Mouse (Mus musculus) E14TG2a.4 (cell line): ENCODE measurements around the gene Dusp8.

ENCODE experiments used
- H3K27me3 ChIP-seq: 2 replicates; pipeline ENCODE4 v1.6.1; 2014; ENCODE audit warnings: low read length, control low read depth; ENCODE audit not compliant: insufficient read depth
- H3K36me3 ChIP-seq: 2 replicates; pipeline ENCODE4 v1.6.1; 2014; ENCODE audit warnings: low read length, control low read depth; ENCODE audit not compliant: insufficient read depth
- H3K4me1 ChIP-seq: replicated peaks from 2 replicates; pipeline ENCODE4 v1.6.1; 2014; ENCODE audit warnings: low read depth, low read length, control low read depth
- H3K4me3 ChIP-seq: replicated peaks from 2 replicates; pipeline ENCODE4 v1.5.1; 2014; ENCODE audit warnings: mild to moderate bottlenecking, low read length
- H3K9me3 ChIP-seq: 2 replicates; pipeline ENCODE4 v1.6.1; 2014; ENCODE audit warnings: low read length, control low read depth
- CTCF ChIP-seq: conservative IDR thresholded peaks from 2 replicates; pipeline ENCODE4 v1.5.1; 2014; ENCODE audit warnings: low read length
- NANOG ChIP-seq: IDR thresholded peaks from 2 replicates; pipeline ENCODE4 v1.6.1; 2014; ENCODE audit warnings: borderline replicate concordance, low read length, mixed read lengths
- POU5F1 ChIP-seq: IDR thresholded peaks from 2 replicates; pipeline ENCODE4 v1.6.1; 2014; ENCODE audit warnings: low read length, borderline replicate concordance

The Dusp8 gene

DNA sequence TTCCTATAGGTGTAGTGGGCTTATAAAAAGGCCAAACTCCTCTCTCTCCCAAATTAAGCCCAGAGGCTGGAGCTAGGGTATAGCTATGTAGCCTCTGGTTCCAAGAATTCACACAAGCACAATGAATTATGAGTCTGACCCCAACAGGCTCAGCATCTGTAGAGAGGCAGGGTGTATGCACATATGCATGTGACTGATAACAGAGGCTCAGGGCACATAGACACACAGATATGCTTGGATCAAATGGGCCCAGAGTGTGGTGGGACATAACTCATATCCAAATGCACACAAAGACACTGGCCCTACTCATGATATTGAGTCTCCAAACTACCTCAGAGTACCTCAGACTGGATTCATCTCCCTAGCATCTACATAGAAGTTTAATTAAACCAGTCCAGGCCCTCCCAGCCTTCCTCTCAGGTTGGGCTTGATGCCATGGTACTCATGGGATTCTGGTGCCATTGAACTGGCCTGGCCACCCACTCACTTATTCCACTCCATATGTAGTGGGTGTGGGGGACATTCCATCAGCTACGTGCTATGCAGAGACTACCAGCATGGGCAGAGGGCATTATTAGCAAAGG is 8.5 kb downstream of the Dusp8 start:
- H3K36me3 ChIP-seq = no peaks in the 10 kb centered on the region
- no peak overlapping the region for H3K4me3 ChIP-seq
- H3K27me3 ChIP-seq = peaks cover 100% of the 10 kb centered on the region
- TF ChIP-seq CTCF = no peak
- TF ChIP-seq POU5F1 = no peak
- TF ChIP-seq NANOG = no peak
- H3K9me3 ChIP-seq = 0 out of 2 replicates have a peak, but pooled peaks cover 7% of the 10 kb centered on the region
- H3K4me1 ChIP-seq = peaks cover 18% of the 10 kb centered on the region

DNA sequence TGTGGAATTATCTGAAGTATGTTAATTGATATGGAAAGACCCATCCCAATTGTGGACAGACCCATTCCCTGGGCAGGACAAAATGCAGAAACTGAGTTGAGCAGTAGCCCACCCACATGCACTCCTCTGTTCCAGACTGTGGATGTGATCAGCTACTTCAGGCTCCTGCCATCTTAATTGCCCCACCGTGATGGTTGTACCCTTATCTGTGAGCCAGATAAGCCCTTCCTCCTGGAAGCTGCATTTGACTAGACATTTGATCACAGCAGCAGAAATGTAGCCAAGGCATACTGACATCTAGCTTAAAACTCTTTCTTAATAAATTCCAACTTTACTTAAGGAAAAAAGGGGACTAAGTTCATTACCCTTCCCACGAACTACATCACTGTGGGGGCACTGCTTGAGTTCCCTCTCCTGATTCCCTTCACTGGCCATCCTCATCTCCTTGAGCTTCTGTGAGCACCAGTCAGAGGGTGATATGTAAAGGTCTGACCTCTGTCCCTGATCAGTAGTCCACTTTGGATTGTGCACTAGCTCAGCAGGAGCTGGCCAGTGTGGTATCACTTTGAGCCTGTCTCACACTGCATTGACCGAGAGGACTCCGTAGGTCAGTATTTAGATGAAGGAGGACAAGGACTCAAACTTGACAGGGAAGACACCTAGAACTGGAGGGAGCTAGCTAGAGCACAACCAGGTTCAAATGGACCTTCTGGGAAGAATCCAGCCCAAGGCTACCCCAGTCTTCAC is 9.3 kb downstream of the Dusp8 start:
- Histone ChIP-seq H3K27me3 (peaks cover 100% of the 10 kb centered on the region), H3K9me3 (0 out of 2 replicates have a peak, but pooled peaks cover 7% of the 10 kb centered on the region), H3K4me1 (peaks cover 23% of the 10 kb centered on the region), H3K36me3 (no peaks in the 10 kb centered on the region), H3K4me3 (no peak overlapping the region)
- no peak for TF ChIP-seq NANOG
- no peak for TF ChIP-seq CTCF
- TF ChIP-seq POU5F1 = no peak

DNA sequence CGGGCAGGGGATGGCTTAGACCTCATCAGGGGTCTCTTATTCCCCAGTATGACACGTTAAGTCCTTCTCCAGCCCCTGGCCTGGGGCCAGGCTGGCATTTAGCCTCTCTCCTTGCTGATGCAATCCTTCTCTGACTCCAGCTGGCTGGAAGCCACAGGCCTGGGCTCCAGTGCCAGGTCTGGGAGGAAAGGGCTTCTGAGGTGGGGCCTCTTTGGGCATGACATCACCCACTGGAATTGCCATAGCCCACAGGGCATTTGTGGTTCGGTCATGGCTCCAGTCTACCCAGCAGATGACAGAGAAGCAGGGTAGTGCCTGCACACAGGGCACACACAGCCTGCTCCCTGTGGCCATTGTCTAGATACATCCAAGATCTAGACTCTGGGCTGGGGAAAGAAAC is 10.8 kb downstream of the Dusp8 start:
- TF ChIP-seq NANOG (no peak), CTCF (no peak), POU5F1 (no peak)
- Histone ChIP-seq H3K36me3 (no peaks in the 10 kb centered on the region), H3K27me3 (peaks cover 99% of the 10 kb centered on the region), H3K9me3 (0 out of 2 replicates have a peak, but pooled peaks cover 7% of the 10 kb centered on the region), H3K4me3 (no peak overlapping the region), H3K4me1 (peaks cover 26% of the 10 kb centered on the region)

DNA sequence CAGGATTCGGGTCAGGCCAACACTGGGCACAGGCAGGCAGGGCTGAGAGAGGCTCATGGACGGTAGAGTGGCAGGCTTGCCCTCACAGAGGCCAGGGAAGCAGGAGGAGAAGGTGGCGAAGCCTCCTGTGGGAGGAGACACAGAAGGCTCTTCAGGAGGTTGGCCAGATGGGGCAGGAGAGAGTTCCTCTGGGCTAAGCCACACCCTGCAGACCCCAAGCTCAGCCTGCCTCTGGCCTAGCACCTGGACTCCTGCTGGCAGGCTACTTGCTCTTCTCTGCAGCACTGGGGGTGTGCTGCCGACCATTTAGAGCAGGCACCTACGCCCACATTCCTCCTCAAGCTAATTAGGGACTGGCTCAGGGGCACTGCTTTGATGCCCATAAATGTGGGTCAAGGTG is 11.2 kb downstream of the Dusp8 start:
- Histone ChIP-seq H3K4me1 (peaks cover 26% of the 10 kb centered on the region), H3K36me3 (no peaks in the 10 kb centered on the region), H3K9me3 (0 out of 2 replicates have a peak, but pooled peaks cover 7% of the 10 kb centered on the region), H3K4me3 (no peak overlapping the region), H3K27me3 (peaks cover 99% of the 10 kb centered on the region)
- TF ChIP-seq NANOG = no peak
- TF ChIP-seq CTCF = no peak
- no peak for TF ChIP-seq POU5F1

DNA sequence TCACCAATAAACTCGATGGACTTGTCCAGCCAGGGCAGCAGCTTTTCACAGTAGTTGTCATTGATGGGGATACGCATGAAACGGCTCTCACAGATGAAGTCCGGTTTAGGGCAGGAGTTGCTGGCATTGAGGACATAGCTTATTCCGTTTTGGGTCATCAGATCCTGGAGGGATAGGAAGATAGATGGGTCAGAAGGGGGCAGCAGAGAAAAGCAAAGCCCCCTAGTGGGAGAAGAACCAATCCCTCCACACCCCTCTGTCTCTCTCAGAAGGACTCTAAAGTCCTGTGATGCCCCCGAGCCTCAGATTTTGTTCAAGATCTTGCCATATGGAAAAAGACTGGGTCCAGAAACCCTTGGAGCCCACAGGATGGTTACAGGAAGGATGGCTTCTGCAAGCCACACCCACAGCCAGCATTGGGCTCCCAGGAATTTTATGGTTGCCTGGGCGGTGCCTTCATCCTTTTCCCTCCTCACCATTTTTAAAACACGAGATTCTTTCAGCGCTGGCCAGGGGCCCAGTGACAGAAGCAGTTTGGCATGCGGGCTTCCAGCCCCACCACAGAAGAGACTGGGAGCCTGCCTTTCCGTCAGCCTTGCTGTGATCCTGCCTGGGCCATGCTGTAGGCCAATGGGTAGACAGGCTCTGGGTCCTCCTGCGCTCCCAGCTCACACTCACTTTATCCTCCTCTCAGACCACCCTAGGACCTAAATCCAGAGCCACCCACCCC is 11.9 kb downstream of the Dusp8 start:
- H3K36me3 ChIP-seq = no peaks in the 10 kb centered on the region
- 0 out of 2 replicates have a peak, but pooled peaks cover 7% of the 10 kb centered on the region for H3K9me3 ChIP-seq
- H3K4me1 ChIP-seq = peaks cover 26% of the 10 kb centered on the region
- no peak overlapping the region for H3K4me3 ChIP-seq
- peaks cover 98% of the 10 kb centered on the region for H3K27me3 ChIP-seq
- TF ChIP-seq NANOG = no peak
- no peak for TF ChIP-seq POU5F1
- TF ChIP-seq CTCF = 0 out of 2 replicates have a peak, but pooled peaks have one; percentile 4

DNA sequence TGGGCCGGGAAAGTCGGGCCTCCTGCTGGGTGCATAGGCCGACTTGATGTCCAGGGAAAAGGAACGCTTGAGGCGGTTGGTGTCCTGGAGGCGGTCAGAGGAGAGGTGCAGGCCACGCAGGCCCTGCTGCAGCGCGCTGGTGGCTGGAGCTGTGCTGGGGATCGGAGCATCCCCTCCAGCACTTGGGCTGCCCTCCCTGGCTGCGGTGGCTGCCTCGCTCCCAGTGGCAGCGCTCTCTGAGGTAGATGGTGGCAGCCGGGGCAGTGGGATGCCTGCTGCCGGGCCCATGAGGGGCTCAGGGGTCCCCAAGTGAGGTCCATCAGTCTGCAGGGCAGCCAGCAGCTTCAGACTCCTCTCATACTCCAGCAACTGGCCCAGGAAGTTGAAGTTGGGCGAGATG is 13.0 kb downstream of the Dusp8 start:
- Histone ChIP-seq H3K9me3 (0 out of 2 replicates have a peak, but pooled peaks cover 7% of the 10 kb centered on the region), H3K36me3 (no peaks in the 10 kb centered on the region), H3K4me1 (peaks cover 26% of the 10 kb centered on the region), H3K4me3 (peak overlapping the region; percentile 75), H3K27me3 (peaks cover 96% of the 10 kb centered on the region)
- TF ChIP-seq NANOG (no peak), CTCF (no peak), POU5F1 (no peak)

DNA sequence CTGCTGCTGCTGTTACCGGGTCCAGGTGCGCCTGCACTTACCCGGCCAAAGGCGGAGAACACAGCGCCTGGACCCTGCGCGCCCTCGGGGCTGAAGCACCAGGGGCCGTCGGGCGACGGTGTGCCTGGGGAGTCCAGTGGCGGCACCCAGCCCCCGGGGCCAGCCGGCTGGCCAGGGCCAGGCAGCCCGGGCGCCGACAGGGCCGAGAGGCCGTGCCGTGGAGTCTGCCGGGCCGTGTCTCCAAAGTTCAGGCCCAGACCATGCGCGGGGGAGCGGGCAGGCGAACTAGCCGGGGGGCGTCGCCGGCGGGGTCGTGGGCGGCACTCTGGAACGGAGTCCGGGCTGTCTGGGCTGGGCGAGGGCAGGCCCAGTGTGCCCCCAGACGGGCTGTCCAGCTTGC is 13.5 kb downstream of the Dusp8 start:
- Histone ChIP-seq H3K36me3 (no peaks in the 10 kb centered on the region), H3K27me3 (peaks cover 96% of the 10 kb centered on the region), H3K9me3 (0 out of 2 replicates have a peak, but pooled peaks cover 7% of the 10 kb centered on the region), H3K4me3 (peak overlapping the region; percentile 75), H3K4me1 (peaks cover 26% of the 10 kb centered on the region)
- no peak for TF ChIP-seq POU5F1
- TF ChIP-seq NANOG = no peak
- no peak for TF ChIP-seq CTCF

DNA sequence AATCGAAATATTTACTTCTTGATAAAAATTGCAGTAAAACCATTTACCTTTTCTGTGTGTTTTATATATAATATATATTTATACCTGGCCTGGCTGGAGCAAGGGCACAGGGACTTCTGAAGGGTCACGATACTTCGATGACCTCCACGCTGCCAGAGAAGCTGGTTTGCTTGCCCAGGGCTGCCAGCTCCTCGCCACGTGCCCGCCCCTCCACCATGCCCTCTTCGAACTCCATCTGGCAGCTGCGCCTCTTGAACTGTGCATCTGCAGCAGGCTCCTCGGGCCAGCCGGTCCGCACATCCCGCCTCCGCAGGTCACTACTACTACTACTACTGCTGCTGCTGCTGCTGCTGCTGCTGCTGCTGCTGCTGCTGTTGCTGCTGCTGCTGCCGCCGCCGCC is 13.9 kb downstream of the Dusp8 start:
- Histone ChIP-seq H3K9me3 (0 out of 2 replicates have a peak, but pooled peaks cover 7% of the 10 kb centered on the region), H3K4me3 (peak overlapping the region; percentile 75), H3K36me3 (no peaks in the 10 kb centered on the region), H3K27me3 (peaks cover 96% of the 10 kb centered on the region), H3K4me1 (peaks cover 26% of the 10 kb centered on the region)
- TF ChIP-seq NANOG = no peak
- TF ChIP-seq CTCF = no peak
- TF ChIP-seq POU5F1 = no peak
